Mouse (Mus musculus) intestine, postnatal 0 days (tissue): ENCODE measurements around the gene Phlpp1. TPM values are rescaled to one million over a fixed set of nuclear protein-coding genes. Genes with fewer than 3 reads are reported as not detected.

Experiments used
- ATAC-seq: fragments of 200-750 bp; cut with Nextera tagmentation; 2 replicates; pipeline ENCODE4 v1.8.0; 2017; ENCODE audit warnings: mild to moderate bottlenecking, moderate TSS enrichment, moderate library complexity
- H3K27ac ChIP-seq: fragments of 300-500 bp; sonication (generic); 2 replicates; pipeline ENCODE4 v1.5.1; 2014; ENCODE audit warnings: mild to moderate bottlenecking, low read depth, low read length, moderate library complexity
- H3K27me3 ChIP-seq: fragments of 300-500 bp; sonication (generic); replicated peaks from 2 replicates; pipeline ENCODE4 v1.6.1; 2014; ENCODE audit warnings: low read length, mixed read lengths; ENCODE audit not compliant: control insufficient read depth, insufficient read depth
- H3K36me3 ChIP-seq: fragments of 300-500 bp; sonication (generic); 2 replicates; pipeline ENCODE4 v1.6.1; 2014; ENCODE audit warnings: mild to moderate bottlenecking, moderate library complexity; ENCODE audit not compliant: control insufficient read depth, insufficient read depth
- H3K4me1 ChIP-seq: fragments of 300-500 bp; sonication (generic); replicated peaks from 2 replicates; pipeline ENCODE4 v1.6.1; 2014; ENCODE audit warnings: antibody characterized with exemption, low read length, mixed read lengths; ENCODE audit not compliant: control insufficient read depth, insufficient read depth
- H3K4me2 ChIP-seq: fragments of 300-500 bp; sonication (generic); replicated peaks from 2 replicates; pipeline ENCODE4 v1.6.1; 2014; ENCODE audit warnings: low read depth, mild to moderate bottlenecking, moderate library complexity
- H3K4me3 ChIP-seq: fragments of 300-500 bp; sonication (generic); 2 replicates; pipeline ENCODE4 v1.5.1; 2014; ENCODE audit warnings: low read depth, low read length
- H3K9ac ChIP-seq: fragments of 300-500 bp; sonication (generic); 2 replicates; pipeline ENCODE4 v1.6.1; 2014; ENCODE audit warnings: mild to moderate bottlenecking, low read depth, low read length
- H3K9me3 ChIP-seq: fragments of 300-500 bp; sonication (generic); 2 replicates; pipeline ENCODE4 v1.6.1; 2016; ENCODE audit warnings: mixed run types; ENCODE audit not compliant: control insufficient read depth
- CTCF ChIP-seq: sonication (generic); IDR thresholded peaks from 2 replicates; pipeline ENCODE4 v1.5.1; 2016; ENCODE audit warnings: low read depth, mild to moderate bottlenecking, control low read depth, antibody characterized with exemption, moderate library complexity
- WGBS: fragments of 180-500 bp; shearing (Covaris S2); extraction: QIAGEN DNeasy Blood & Tissue Kit; methylation state at CpG from one replicate; pipeline ENCODE4 v1.1.7; 2014; 5-methylcytosine and 5-hydroxymethylcytosine counted together
- polyA plus RNA-seq: library from polyadenylated mRNA; unstranded; fragments of >200 nt; fragmentation: Nextera tagmentation; extraction: Ambion mirVana; gene quantifications from 2 replicates; pipeline ENCODE4 v1.2.1, GENCODE M21; 2015

Gene Phlpp1
- polyA plus RNA-seq, 1 experiment from 2014 or later, result 1.6 TPM

GRCm38 (mm10) chr1:106204350-106204749 is 32.8 kb downstream of the Phlpp1 start:
- Histone ChIP-seq H3K9ac (no peak overlapping the region), H3K4me1 (0 out of 2 replicates have a peak, but pooled peaks cover 4% of the 10 kb centered on the region), H3K36me3 (no peaks in the 10 kb centered on the region), H3K4me3 (no peak overlapping the region), H3K9me3 (no peaks in the 10 kb centered on the region), H3K27ac (no peak overlapping the region), H3K4me2 (no peak overlapping the region), H3K27me3 (no peaks in the 10 kb centered on the region)
- TF ChIP-seq CTCF, result no peak
- no peak for ATAC-seq
- WGBS, result 27% methylated on average over 3 of the region's 3 CpGs

GRCm38 (mm10) chr1:106208581-106208980 is 37.0 kb downstream of the Phlpp1 start:
- no peak overlapping the region for H3K4me2 ChIP-seq
- H3K9ac ChIP-seq, result no peak overlapping the region
- ATAC-seq, result no peak
- no peaks in the 10 kb centered on the region for H3K9me3 ChIP-seq
- H3K4me3 ChIP-seq, result no peak overlapping the region
- H3K4me1 ChIP-seq, result 0 out of 2 replicates have a peak, but pooled peaks cover 10% of the 10 kb centered on the region
- H3K36me3 ChIP-seq, result no peaks in the 10 kb centered on the region
- no peak for TF ChIP-seq CTCF
- 63% methylated on average over 5 of the region's 5 CpGs for WGBS
- no peaks in the 10 kb centered on the region for H3K27me3 ChIP-seq
- H3K27ac ChIP-seq, result no peak overlapping the region

DNA sequence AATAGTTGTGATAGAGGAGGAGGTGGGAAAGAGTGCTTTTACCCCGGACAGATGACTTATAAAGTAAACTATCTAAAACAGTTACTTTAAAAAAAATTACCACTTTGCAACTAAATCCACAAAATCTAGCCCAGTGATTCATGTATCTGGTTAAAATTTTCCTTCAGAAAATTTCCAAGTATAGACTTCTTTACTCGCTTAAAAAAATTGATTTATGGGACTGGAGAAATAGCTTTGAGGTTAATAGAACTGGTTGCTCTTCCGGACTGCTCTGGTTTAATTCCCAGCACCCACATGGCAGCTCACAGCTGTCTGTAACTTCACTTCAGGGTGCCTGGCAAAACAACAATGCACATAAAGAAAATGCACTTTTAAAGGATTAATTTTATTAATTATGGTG is 38.9 kb downstream of the Phlpp1 start:
- no peak overlapping the region for H3K27ac ChIP-seq
- H3K36me3 ChIP-seq, result no peaks in the 10 kb centered on the region; the same call in 1 of the 2 replicates
- no peak overlapping the region for H3K4me2 ChIP-seq
- WGBS, result 62% methylated on average over 3 of the region's 3 CpGs
- no peaks in the 10 kb centered on the region for H3K27me3 ChIP-seq
- 0 out of 2 replicates have a peak, but pooled peaks cover 6% of the 10 kb centered on the region for H3K4me1 ChIP-seq
- no peak overlapping the region for H3K4me3 ChIP-seq
- H3K9me3 ChIP-seq, result no peaks in the 10 kb centered on the region
- no peak for TF ChIP-seq CTCF
- ATAC-seq, result no peak
- H3K9ac ChIP-seq, result no peak overlapping the region

DNA sequence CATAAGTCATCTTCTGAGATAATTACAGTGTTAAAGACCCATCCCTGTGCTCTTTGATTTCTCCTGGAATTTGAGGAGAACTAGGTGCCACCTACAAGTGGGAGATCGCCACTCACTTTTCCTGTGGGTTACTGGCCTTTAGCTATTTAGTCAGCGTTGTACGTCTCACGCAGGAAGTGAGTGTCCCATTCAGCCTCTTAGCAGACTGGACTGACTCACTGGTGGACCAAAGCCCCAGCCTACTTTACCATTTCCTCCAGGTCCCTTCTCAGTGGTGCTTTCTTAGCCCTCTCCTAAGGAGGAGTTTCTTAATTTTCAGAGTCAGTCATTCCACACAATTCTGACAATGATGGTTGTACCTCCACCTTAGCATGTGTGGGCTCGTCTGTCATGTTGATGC is 39.6 kb downstream of the Phlpp1 start:
- H3K4me2 ChIP-seq, result no peak overlapping the region
- no peak for TF ChIP-seq CTCF
- H3K9me3 ChIP-seq, result no peaks in the 10 kb centered on the region
- no peaks in the 10 kb centered on the region for H3K27me3 ChIP-seq
- 92% methylated on average over 5 of the region's 5 CpGs for WGBS
- no peak overlapping the region for H3K27ac ChIP-seq
- ATAC-seq, result no peak
- no peaks in the 10 kb centered on the region; the same call in 1 of the 2 replicates for H3K36me3 ChIP-seq
- H3K9ac ChIP-seq, result no peak overlapping the region
- H3K4me3 ChIP-seq, result no peak overlapping the region
- H3K4me1 ChIP-seq, result 0 out of 2 replicates have a peak, but pooled peaks cover 6% of the 10 kb centered on the region

- ATAC-seq, result no peak
- WGBS, result 73% methylated on average over 6 of the region's 6 CpGs
- no peak for TF ChIP-seq CTCF
- H3K4me1 ChIP-seq, result no peaks in the 10 kb centered on the region; the same call in 1 of the 2 replicates
- H3K27ac ChIP-seq, result no peak overlapping the region
- no peak overlapping the region for H3K4me2 ChIP-seq
- no peaks in the 10 kb centered on the region for H3K9me3 ChIP-seq
- H3K27me3 ChIP-seq, result no peaks in the 10 kb centered on the region
- H3K9ac ChIP-seq, result no peak overlapping the region
- H3K4me3 ChIP-seq, result no peak overlapping the region
- H3K36me3 ChIP-seq, result no peaks in the 10 kb centered on the region
Measured at GRCm38 (mm10) chr1:106220431-106220830, 48.9 kb downstream of the Phlpp1 start.

DNA sequence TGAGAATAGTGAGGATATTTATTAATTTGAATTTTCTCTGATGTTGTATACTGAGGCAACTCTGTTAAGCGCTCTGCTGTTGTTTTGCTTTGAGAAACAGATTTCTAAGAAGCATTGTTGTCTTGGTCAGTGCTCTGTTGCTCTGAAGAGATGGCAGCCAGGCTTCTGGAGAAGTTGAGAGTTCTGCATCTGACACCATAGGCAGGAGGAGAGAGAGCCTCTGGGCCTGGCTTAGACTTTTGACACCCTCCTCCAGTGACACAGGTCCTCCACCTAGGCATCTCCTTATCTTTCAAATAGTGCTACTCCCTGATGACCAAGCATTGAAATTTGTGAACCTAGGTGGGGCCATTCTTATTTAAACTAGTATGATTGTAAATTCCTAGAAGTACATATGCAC is 49.8 kb downstream of the Phlpp1 start:
- ATAC-seq, result no peak
- no peak overlapping the region for H3K4me2 ChIP-seq
- TF ChIP-seq CTCF, result no peak
- no peaks in the 10 kb centered on the region for H3K27me3 ChIP-seq
- H3K27ac ChIP-seq, result no peak overlapping the region
- no peak overlapping the region for H3K4me3 ChIP-seq
- H3K36me3 ChIP-seq, result no peaks in the 10 kb centered on the region
- no peak overlapping the region for H3K9ac ChIP-seq
- 90% methylated on average over 1 of the region's 1 CpGs for WGBS
- H3K4me1 ChIP-seq, result no peaks in the 10 kb centered on the region; the same call in 1 of the 2 replicates
- no peaks in the 10 kb centered on the region for H3K9me3 ChIP-seq

- Histone ChIP-seq H3K27me3 (no peaks in the 10 kb centered on the region), H3K4me1 (no peaks in the 10 kb centered on the region; the same call in 1 of the 2 replicates), H3K4me2 (no peak overlapping the region), H3K4me3 (no peak overlapping the region), H3K9me3 (no peaks in the 10 kb centered on the region), H3K36me3 (no peaks in the 10 kb centered on the region), H3K9ac (no peak overlapping the region), H3K27ac (no peak overlapping the region)
- no peak for ATAC-seq
- 24% methylated on average over 2 of the region's 2 CpGs for WGBS
- no peak for TF ChIP-seq CTCF
Measured at GRCm38 (mm10) chr1:106221964-106222363, 50.4 kb downstream of the Phlpp1 start.
